Mouse (Mus musculus): ENCODE data around the gene Slc30a4.

Gene Slc30a4

DNA sequence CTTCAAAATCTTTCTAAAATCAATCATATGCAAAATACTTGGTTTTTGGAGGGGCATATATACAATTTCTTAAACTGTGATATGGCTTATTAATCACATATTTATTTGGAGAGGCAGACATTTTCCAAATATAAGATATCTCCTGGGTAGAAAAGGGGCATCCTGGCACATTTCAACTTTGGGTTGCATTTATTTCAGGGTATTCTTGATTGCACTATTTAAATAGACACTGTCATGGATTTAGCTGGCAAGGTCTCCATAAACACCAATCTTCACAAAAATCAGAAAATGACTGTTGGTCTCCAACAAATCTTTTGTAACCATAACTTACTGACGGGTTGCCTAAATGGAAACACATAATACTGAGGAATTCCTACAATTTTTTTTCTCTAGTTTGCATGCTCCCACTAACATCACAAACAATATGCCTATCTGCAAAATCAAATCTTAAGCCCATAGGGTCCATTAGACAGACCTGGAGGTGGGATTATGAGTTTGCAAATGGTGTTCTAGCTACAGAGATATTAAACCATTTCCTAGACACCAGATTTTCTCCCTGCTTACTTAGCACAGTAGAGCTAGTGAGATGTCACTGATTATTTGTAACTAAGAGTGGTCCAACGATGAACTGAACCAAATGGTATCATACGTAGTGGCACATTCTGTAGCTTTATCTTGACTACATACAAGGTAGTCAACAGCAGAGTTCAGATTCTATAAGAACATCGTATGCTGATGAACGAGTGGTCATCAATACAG is 20.9 kb downstream of the Slc30a4 start:
- DNase-seq (ENCODE audit: low read depth, low spot score): no peak

DNA sequence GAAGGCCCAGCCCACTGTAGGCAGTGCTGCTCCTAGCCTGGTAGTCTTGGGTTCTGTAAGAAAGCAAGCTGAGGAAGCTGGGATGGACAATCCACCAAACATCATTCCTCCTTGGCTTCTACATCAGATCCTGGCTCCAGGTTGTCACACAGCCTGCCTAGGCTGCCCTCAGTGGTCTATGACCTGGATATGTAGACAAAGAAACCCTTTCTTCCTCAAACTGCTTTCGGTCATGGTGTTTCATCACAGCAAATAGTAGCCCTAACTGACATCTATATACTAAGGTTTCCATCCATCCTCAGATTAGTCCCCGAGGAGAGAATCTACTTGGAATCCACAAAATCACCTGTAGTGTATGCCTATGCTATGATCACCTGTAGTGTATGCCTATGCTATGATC is 27.3 kb downstream of the Slc30a4 start:
- DNase-seq (ENCODE audit: low read depth, low spot score): no peak

DNA sequence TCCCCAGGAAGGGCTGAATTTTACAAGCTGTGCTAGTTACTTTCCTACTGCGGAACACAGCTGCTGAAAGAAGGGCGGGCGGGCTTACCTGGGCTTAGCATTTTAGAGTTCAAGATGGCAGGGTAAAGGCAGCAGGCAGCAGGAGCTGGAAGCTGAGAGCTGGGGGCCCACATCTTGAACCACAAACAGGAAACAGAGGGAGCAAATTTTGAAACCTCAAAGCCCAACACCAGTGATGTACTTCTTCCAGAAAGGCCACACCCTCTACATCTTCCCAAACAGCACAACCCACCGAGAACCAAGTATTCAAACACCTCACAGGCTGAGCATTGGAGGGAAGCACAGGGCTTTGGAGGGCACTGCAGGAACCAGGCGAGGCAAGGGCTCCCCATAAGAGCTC is 29.6 kb downstream of the Slc30a4 start:
- no peak for DNase-seq (ENCODE audit: low read depth, low spot score)

DNA sequence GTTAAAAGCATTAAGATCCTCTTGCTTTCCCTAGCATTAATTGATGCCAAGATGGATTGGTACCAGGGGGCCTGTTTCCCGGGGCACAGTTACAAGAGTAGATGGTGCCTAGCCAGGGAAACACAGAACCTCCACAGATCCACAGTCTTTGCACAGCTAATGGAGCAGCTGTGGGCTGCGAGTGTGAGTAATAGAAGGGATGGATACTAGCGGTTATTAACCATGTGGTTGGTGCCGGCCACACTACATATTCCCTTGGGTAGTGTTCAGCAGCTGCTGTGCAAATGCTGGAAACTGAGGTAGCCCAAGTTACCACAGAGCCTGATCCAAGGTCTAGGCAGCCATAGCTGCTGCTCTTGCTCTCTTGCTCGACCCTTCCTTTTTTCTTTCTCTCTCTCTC is 30.7 kb downstream of the Slc30a4 start:
- DNase-seq (ENCODE audit: low read depth, low spot score): no peak

DNA sequence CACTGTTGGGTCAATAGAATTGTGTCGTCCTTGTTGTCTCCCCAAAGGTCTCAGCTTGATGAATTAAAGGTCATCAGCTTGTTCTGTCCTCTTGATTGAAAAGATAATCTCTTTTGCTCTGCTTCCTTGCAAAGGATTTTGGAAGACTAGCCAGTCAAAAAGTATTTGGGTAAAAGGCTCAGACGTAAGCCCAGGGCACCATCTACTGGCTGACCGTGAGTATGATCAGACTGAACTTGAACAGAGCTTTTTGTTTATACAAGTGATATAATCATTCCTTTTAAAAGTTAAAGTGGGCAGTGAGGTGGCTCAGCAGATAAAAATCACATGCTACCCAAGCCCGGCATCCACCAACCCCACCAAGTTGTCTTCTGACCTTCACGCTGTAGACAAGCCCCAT is 34.6 kb downstream of the Slc30a4 start:
- peak; percentile 9 for DNase-seq (ENCODE audit: low read depth, low spot score)

DNA sequence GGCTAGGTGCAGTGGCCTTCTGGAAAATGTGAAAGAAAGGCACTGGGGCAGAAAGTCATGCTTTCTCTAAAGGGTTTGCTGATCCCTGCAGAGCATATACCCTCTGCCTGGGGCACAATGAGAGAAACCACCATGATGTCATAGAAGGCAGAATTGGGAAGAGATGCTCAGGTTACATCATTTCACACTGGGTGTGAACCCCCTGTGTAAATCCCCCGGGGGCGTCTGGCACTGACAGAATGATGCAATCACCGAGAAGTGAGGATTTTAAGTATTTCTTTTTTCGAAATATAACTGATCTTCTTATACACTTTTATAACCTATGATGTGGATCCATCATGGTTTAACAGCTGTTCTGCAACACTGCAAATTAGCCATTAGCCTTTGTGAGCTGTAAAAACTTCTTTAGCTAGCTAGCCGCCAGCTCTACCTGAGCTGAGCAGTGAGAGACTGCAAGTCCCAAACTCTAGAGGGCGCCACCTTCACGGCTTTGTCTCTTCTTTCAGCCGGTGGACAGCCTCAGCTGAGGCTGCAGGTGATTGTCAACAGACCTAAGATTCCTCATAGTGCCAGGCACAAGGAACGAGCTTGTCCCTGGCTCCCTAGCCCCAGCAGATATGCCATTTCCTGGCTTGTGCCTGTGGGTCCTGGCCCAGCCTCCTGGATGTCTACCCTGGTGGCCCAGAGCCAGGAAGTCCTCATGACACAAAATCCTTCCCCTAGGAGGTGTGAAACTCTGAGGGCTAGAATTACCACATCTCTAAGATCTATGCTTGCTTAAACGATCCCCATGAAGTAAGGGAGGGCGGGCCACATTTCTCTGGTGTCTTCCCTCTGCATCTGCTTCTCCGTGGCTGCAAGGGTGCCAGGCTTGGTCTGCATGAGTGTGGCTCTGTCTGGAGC is 36.2 kb downstream of the Slc30a4 start:
- peak; percentile 23 for DNase-seq (ENCODE audit: low read depth, low spot score)

DNA sequence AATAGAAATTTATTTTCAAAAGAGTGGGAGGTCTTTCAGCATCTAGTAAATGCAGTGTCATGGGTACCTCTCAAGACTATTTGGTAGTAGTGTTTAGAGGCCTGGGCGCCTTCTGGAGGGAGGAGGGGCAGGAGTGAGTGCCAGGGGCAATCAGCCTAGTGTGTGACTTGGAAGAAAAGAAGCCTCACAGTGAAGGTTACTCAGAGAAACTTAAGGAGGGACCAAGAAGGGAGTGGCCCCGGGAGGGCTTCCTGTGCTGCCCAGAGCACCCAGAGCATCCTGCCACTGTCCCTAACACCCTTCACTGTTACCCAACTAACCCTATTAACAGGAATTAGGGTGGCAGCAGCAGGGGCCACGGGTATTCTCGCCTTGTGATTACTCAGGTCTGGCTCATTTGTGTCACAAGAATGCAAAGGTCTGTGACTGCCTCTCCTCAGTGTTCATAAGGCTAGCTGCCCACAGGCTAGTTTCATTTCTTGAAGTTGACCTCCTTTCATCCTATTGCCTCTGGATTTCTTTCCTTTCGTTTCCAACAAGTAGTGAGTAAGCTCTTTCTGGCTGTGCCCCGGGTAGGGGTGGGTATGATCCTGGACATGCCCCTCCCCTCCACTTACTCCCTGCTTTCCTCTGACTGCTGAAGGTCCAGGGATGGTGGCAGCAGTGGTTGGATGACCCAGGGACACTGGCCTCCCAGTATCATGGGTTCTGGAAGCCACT is 37.0 kb downstream of the Slc30a4 start:
- no peak for DNase-seq (ENCODE audit: low read depth, low spot score)

DNA sequence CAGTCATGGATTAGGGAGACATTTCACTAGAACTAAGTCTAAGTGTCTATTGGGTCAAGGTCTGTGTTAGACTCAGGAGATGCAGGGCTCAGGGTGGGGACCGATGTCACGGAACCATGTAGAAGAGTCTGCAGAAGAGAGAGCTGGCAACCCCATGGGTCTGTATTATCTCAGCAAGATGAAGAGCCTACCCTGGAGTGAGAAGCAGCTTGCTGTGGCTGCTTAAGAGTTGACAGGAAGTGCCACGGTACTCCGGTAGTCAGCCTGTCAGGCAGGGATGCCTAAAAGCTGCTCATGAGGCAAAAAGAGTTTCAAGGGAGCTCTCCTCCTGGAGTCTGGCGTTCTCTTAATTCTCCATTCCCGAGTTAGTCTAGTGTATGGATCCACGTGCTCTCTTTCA is 42.6 kb downstream of the Slc30a4 start:
- no peak for DNase-seq (ENCODE audit: low read depth, low spot score)

DNA sequence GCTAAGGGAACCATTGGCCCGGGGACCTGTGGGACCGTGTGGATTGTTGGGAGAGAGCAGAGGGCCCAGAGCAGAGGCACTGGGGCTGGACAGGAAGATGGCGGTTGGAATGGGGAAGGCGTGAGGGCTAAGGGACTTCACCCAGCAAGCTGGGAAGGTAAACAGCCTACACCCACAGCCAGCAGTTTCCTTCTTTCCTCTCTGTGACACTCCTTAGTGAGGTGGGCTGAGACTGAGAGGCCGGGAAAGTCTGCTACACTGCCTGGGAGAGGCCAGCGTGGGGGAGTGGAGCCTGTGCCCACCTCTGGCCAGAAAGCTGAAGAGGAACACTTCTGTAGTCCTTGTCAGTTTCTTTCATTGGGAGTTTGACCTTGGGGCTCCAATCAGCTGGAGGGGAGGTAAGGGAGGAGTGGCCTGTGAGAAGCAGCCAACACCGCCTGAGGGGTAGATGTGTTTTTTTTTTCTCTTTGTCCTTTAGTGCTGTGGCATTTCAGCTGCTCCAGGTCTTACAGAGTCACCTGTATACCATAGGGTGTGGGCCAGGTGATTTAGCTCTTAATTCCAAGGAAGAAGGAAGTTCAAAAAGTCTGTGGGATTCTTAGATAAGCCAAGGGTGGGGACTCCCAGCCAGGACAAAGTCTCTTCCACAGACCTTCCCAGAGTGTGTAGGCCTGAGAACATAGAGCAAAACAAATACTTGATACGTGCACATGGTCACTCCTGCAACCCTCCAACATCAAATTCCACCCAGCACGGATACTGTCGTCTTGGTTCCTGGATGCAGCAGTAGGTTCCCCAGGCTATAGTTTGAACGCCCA is 44.5 kb downstream of the Slc30a4 start:
- no peak for DNase-seq (ENCODE audit: low read depth, low spot score)

DNA sequence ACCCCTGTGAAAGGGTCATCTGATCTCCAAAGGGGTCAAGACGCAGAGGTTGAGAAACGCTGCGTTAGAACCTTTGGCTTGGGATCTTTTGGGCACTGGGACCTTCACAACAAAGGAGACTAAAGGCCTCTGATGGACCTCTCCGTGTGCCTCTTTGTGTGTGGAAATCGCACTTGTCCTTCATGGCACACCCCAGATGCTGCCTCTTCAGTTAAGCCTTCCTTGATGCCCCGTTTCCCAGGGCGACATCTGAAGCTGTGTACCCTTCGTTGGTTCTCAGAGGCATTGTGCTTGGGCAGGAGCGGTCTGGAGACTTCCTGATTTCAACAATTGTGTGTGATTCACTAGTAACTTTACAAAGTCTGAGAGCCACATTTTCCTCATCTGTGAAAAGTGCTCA is 45.7 kb downstream of the Slc30a4 start:
- no peak for DNase-seq (ENCODE audit: low read depth, low spot score)

DNA sequence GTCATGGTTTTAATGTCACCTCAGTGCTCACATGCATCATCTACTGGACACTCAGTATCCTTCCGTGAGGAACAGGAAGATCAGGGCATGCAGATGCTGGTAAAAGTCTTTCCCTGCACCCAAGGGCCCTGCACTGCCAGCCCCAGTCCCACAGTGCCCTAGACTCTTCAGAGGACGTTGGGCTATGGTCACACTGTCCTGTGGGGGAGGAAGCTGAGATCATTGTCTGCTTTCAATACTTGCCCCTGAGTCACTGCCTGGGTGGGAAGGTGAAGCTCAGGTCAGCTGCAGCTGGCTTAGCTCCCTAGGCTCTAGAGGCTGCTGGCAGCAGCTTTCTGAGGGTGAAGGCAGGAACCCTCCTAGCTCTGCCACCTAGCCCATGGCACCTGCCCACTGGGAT is 46.4 kb downstream of the Slc30a4 start:
- no peak for DNase-seq (ENCODE audit: low read depth, low spot score)

DNA sequence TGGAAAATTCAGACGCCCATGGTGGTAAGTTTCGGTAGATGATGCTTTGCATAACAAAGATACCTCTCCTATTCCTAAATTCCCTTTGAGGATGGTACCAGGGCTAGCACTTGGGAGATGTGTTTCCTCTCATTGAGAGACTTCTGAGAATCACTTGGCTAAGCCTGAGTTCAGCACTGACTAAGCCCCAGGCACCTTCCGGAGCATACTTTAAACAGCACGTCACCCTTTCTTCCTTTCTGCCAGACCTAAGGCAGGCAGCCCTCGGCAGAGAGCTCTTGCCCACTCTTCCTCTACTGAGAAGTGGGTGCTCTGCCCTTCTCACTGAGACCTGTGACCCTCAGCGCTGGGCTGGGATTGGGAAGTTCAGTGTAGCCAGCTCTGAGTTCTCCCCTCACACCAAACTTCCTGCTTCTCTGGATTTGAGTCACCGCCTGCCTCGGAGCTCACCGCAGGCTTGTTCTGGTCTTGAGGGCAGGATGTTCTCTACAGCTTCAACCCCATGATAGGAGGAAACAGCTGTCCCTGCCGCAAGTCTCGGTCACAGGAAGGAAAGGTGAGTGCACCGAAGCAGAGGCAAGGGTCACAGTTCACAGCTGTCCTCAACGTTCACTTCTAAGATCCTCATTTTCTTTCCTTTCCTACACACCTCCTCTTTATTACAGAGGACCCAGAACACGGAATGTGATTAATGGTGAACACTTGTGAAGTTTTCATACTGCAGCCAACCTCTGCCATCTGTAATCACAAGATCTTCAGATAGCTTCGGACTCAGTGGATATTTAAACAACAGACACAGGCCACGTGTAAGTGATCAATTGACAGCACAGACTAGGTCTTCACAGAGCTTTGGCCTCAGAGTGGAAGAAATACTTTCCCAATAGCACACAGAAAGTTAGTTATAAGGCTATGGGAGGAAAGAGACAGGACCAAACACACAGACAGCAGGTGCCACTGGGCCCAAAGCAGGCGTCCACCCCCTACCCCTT is 50.1 kb downstream of the Slc30a4 start:
- DNase-seq (ENCODE audit: low read depth, low spot score): no peak

DNA sequence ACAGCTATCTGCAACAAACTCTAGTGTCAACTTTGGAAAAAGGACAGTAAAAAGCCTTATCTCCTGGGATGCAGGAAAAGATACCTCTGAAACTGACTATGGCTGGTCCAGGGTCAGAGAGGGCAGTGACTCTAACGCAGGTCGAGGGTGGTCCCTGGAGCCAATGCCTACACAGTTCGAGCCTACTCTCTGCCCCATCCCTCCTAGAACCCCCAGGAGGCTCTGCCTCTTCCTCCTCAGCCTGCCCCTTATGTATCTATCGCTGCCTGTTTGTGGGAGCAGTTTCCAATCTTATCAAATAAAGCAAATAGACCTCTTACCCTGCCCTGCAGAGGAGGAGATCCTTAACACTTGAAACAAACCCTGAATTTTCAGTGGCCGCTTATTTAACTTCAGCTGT is 63.8 kb downstream of the Slc30a4 start:
- DNase-seq (ENCODE audit: low read depth, low spot score): no peak

DNA sequence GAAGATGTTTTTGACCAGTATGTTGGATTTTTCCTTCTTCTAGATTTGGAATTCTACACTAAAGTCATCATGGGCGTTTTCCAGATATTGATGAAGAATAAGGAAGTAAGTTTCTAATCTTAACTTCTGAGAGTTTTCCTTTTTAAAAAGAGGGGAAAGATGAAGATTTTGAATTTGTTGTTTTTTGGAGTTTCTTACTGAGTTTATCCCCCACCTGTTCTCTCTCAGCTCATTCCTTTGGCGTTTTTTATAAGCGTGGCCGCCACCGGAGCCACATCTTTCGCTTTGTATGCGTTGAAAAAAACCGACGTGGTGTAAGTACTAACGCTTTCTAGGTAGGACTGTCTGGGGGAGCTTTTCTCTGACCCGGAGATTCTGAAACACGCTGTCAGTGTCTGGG is 64.4 kb downstream of the Slc30a4 start:
- DNase-seq (ENCODE audit: low read depth, low spot score): no peak

DNA sequence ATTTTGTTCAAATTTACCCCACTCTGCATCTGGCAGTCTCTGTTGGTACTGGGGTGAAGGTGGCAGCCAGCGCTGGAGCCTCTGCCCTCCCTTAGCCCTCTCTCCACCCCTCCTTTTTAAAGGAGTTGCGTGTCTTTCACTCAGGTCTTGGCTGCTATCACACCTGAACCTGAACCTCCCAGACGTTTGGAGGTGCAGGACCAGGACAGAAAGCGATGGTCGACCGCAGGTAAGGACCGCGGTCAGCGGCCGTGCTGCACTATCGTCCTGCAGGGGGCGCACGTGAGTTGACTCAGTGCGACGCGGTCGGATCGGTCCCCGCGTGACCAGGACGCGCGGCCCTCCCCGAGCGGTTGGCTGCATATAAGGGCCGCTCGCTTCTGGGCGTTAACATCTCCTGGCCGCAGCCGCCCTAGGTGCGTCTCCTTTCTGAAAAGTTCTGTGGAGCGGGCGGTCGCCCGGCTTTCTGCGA is 64.9 kb downstream of the Slc30a4 start:
- peak; percentile 57 for DNase-seq (ENCODE audit: low read depth, low spot score)

DNA sequence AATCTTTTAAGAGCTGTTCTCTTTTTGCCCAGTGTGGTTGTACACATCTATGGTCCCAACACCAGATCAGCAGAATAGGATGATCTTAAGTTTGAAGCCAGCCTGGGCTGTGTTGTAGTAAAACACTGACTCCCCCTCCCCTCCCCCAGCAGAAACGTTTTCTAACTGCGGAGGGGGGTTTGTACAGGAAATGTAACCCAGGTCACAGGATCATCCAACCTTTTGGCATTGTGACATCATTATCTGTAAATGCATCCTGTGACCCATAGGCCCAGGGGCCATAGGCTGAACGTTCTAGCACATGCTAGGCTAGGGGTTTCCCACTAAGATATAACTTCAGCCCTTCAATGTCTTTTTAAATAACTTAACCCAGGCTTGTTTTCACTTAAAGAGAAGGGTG is 65.8 kb downstream of the Slc30a4 start, which contains the start of gene AA467197:
Gene AA467197 (plus strand): TSS at position 301 of the 400 bp plus-strand sequence.
- DNase-seq (ENCODE audit: low read depth, low spot score): no peak
